Mouse (Mus musculus) stomach, postnatal 0 days (tissue): ENCODE measurements around the gene Grik1.

Experiments used
- CTCF ChIP-seq: IDR thresholded peaks from 2 replicates; pipeline ENCODE4 v1.5.1; 2016; ENCODE audit warnings: antibody characterized with exemption, low read depth, mild to moderate bottlenecking, moderate library complexity
- EP300 ChIP-seq: optimal IDR thresholded peaks from 2 replicates; pipeline ENCODE3; 2016; ENCODE audit warnings: antibody characterized with exemption

DNA sequence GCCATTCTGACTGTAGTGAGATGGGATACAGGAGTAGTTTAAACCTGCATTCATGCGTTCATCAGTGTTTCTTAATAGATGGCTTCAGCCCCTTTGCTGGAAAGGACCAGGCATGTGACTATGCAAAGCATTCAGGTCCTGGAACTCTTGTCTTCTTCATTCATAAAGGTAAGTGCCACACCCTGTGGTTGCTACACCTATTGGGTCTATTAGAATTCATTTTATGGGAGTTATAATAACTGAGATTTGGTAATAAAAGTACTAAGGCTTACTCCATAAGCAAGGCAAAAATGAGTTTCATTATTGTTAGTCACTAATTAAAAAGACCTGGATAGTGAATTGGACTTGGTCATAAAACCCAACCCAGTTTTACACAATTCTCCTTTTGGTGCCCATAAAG, 355.4 kb downstream of the Grik1 start:
- TF ChIP-seq CTCF, result no peak
- no peak for TF ChIP-seq EP300
